Mouse (Mus musculus) olfactory bulb, adult 2 months (tissue): ENCODE data around the gene Zdhhc3.

ENCODE experiments used
- CTCF ChIP-seq: fragments of 200-500 bp; IDR thresholded peaks from 2 replicates; pipeline ENCODE4 v1.5.1; 2012; ENCODE audit warnings: low read depth, mild to moderate bottlenecking, low read length, moderate library complexity; ENCODE audit not compliant: insufficient read depth
- POLR2A ChIP-seq: fragments of 200-500 bp; IDR thresholded peaks from 2 replicates; pipeline ENCODE4 v1.6.1; 2012; ENCODE audit warnings: mild to moderate bottlenecking, low read depth, low read length, moderate library complexity; ENCODE audit not compliant: insufficient read depth

DNA sequence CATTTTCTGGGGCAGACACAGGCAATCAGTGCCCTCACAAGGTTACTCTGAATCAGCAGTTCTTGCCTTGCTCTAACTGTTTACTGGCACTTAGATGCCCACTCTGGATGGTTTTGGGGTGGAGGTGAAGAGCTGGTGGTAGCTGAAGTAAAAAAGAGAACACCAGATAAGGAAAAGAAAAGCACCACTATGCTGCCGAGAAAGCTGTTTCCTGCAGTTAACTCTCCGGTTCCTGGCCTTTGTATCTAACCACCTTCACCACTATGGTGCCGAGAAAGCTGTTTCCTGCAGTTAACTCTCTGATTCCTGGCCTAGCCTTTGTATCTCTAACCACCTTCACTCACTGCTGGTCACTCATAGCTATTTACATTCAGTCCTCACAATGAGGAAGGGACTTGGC, 25.4 kb downstream of the Zdhhc3 start:
- no peak for TF ChIP-seq POLR2A
- TF ChIP-seq CTCF = no peak
